Mouse (Mus musculus) CH12.LX (cell line): ENCODE data around the gene Tmem92. TPM values are rescaled to one million over a fixed set of nuclear protein-coding genes. Genes with fewer than 3 reads are reported as not detected.
A peak's percentile ranks its signal among the peaks of the same experiment; 100 is the strongest.

ENCODE experiments used
- DNase-seq: peaks from one replicate; pipeline ENCODE4 v3.0.0-alpha.2; 2013; ENCODE audit errors: extremely low read depth
- H3K27ac ChIP-seq: 2 replicates; pipeline ENCODE4 v1.5.1; 2012; ENCODE audit warnings: low read depth, mild to moderate bottlenecking, control low read depth, moderate library complexity; ENCODE audit not compliant: insufficient read depth
- H3K27me3 ChIP-seq: replicated peaks from 2 replicates; pipeline ENCODE3; 2012; ENCODE audit warnings: inconsistent platforms
- H3K36me3 ChIP-seq, 2 experiments: replicated peaks in 1 of 2; 2 replicates each; pipeline versions ENCODE3 to v1.6.1; 2012; ENCODE audit warnings: inconsistent platforms in 1 of 2, low read length in 1 of 2, mild to moderate bottlenecking in 1 of 2, mixed read lengths in 1 of 2, moderate library complexity in 1 of 2; ENCODE audit not compliant: control insufficient read depth in 1 of 2, insufficient read depth in 1 of 2
- H3K4me1 ChIP-seq, 2 experiments: 2 replicates each; pipeline ENCODE4 v1.6.1; 2012; ENCODE audit warnings: inconsistent platforms in 1 of 2, moderate library complexity in 1 of 2; ENCODE audit not compliant: insufficient read depth in 2 of 2, control insufficient read depth in 1 of 2
- H3K4me2 ChIP-seq: 2 replicates; pipeline ENCODE4 v1.6.1; 2012; ENCODE audit warnings: low read depth, mild to moderate bottlenecking, control low read depth; ENCODE audit not compliant: poor library complexity, insufficient read depth, severe bottlenecking
- H3K4me3 ChIP-seq, 3 experiments: fragments of 150-350 bp in 1 of 3; sonication (generic) in 1 of 3; replicated peaks in 1 of 3; 2 replicates each; pipeline versions ENCODE3 to v1.5.1; 2011 to 2012; ENCODE audit warnings: low read depth in 2 of 3, low read length in 2 of 3, mild to moderate bottlenecking in 2 of 3, moderate library complexity in 2 of 3, control low read depth in 1 of 3, improper control_type of control experiment in 1 of 3, inconsistent platforms in 1 of 3, mixed read lengths in 1 of 3; ENCODE audit not compliant: poor library complexity in 1 of 3
- H3K79me2 ChIP-seq: replicated peaks from 2 replicates; pipeline ENCODE4 v1.6.1; 2012; ENCODE audit warnings: mild to moderate bottlenecking, moderate library complexity; ENCODE audit not compliant: control insufficient read depth, poor library complexity, insufficient read depth, severe bottlenecking; ENCODE audit errors: extremely low read depth
- H3K9ac ChIP-seq: 2 replicates; pipeline ENCODE4 v1.6.1; 2012; ENCODE audit warnings: low read depth, mild to moderate bottlenecking, control low read depth, moderate library complexity; ENCODE audit not compliant: insufficient read depth
- H3K9me3 ChIP-seq: replicated peaks from 2 replicates; pipeline ENCODE3; 2012; ENCODE audit warnings: low read length, inconsistent platforms, mixed read lengths
- CHD1 ChIP-seq: IDR thresholded peaks from 2 replicates; pipeline ENCODE4 v1.6.1; 2012; ENCODE audit warnings: low read depth, low read length, improper control_type of control experiment, inconsistent platforms
- CTCF ChIP-seq, 2 experiments: IDR thresholded peaks in 1 of 2; conservative IDR thresholded peaks in 1 of 2; 2 replicates each; pipeline ENCODE4 v1.5.1; 2011 to 2012; ENCODE audit warnings: low read depth in 2 of 2, low read length in 2 of 2, improper control_type of control experiment in 1 of 2, inconsistent platforms in 1 of 2, mild to moderate bottlenecking in 1 of 2, moderate library complexity in 1 of 2
- E2F4 ChIP-seq: IDR thresholded peaks from 2 replicates; pipeline ENCODE4 v1.6.1; 2011; ENCODE audit warnings: low read depth, low read length, improper control_type of control experiment; ENCODE audit not compliant: insufficient replicate concordance
- ETS1 ChIP-seq: conservative IDR thresholded peaks from 2 replicates; pipeline ENCODE4 v1.6.1; 2012; ENCODE audit warnings: low read depth, mild to moderate bottlenecking, inconsistent platforms, low read length, improper control_type of control experiment, moderate library complexity
- GABPA ChIP-seq: IDR thresholded peaks from 2 replicates; pipeline ENCODE4 v1.6.1; 2012; ENCODE audit warnings: low read depth, low read length, improper control_type of control experiment, inconsistent platforms; ENCODE audit not compliant: insufficient replicate concordance
- KAT2A ChIP-seq: IDR thresholded peaks from 2 replicates; pipeline ENCODE4 v1.6.1; 2012; ENCODE audit warnings: low read length, improper control_type of control experiment, inconsistent platforms; ENCODE audit not compliant: insufficient replicate concordance
- MEF2A ChIP-seq: IDR thresholded peaks from 2 replicates; pipeline ENCODE4 v1.6.1; 2014; ENCODE audit warnings: low read depth, mild to moderate bottlenecking, inconsistent platforms, low read length, improper control_type of control experiment, borderline replicate concordance
- MXI1 ChIP-seq: IDR thresholded peaks from 2 replicates; pipeline ENCODE4 v1.6.1; 2011; ENCODE audit warnings: mild to moderate bottlenecking, low read depth, low read length, improper control_type of control experiment
- MYC ChIP-seq: IDR thresholded peaks from 2 replicates; pipeline ENCODE4 v1.6.1; 2011; ENCODE audit warnings: low read depth, mild to moderate bottlenecking, improper control_type of control experiment, low read length
- NELFE ChIP-seq: IDR thresholded peaks from 2 replicates; pipeline ENCODE4 v1.6.1; 2011; ENCODE audit warnings: low read depth, low read length, improper control_type of control experiment
- NRF1 ChIP-seq: IDR thresholded peaks from 2 replicates; pipeline ENCODE4 v1.6.1; 2014; ENCODE audit warnings: low read depth, mild to moderate bottlenecking, inconsistent platforms, low read length, improper control_type of control experiment, moderate library complexity
- PAX5 ChIP-seq: IDR thresholded peaks from 2 replicates; pipeline ENCODE4 v1.6.1; 2012; ENCODE audit warnings: low read length, inconsistent platforms, mixed read lengths
- POLR2A ChIP-seq: IDR thresholded peaks from 2 replicates; pipeline ENCODE4 v1.6.1; 2011; ENCODE audit warnings: low read depth, mild to moderate bottlenecking, improper control_type of control experiment, low read length
- RAD21 ChIP-seq: IDR thresholded peaks from 2 replicates; pipeline ENCODE4 v1.6.1; 2011; ENCODE audit warnings: low read depth, mild to moderate bottlenecking, low read length, improper control_type of control experiment, moderate library complexity
- RCOR1 ChIP-seq: conservative IDR thresholded peaks from 2 replicates; pipeline ENCODE4 v1.6.1; 2012; ENCODE audit warnings: low read depth, mild to moderate bottlenecking, inconsistent platforms, low read length, improper control_type of control experiment
- SMC3 ChIP-seq: IDR thresholded peaks from 2 replicates; pipeline ENCODE4 v1.6.1; 2011; ENCODE audit warnings: low read depth, low read length, improper control_type of control experiment
- TBP ChIP-seq: conservative IDR thresholded peaks from 2 replicates; pipeline ENCODE4 v1.6.1; 2011; ENCODE audit warnings: low read depth, low read length, improper control_type of control experiment
- USF2 ChIP-seq: conservative IDR thresholded peaks from 2 replicates; pipeline ENCODE4 v1.6.1; 2011; ENCODE audit warnings: low read depth, low read length, improper control_type of control experiment
- ZKSCAN1 ChIP-seq: IDR thresholded peaks from 2 replicates; pipeline ENCODE4 v1.6.1; 2012; ENCODE audit warnings: low read depth, inconsistent platforms, low read length, improper control_type of control experiment, borderline replicate concordance
- ZMIZ1 ChIP-seq: IDR thresholded peaks from 2 replicates; pipeline ENCODE4 v1.6.1; 2012; ENCODE audit warnings: low read depth, mild to moderate bottlenecking, inconsistent platforms, low read length, improper control_type of control experiment
- dilution Hi-C: fragments of 300-500 bp; cut with MboI; formaldehyde crosslinking; loops from 2 replicates; pipeline ENCODE4 v1.14.3; 2020; ENCODE audit warnings: low sequenced_read_pairs; ENCODE audit not compliant: extremely low pct_unique_long_range_greater_than_20kb, extremely low pct_ligation_motif_present
- in situ Hi-C: fragments of 300-500 bp; cut with MboI; formaldehyde crosslinking; loops from 3 replicates; pipeline ENCODE4 v1.14.3; 2019; ENCODE audit warnings: low sequenced_read_pairs, low pct_ligation_motif_present, low pct_unique_long_range_greater_than_20kb, mixed read lengths
- polyA plus RNA-seq: library from polyadenylated mRNA; unstranded; fragments of >175 nt; gene quantifications from 2 replicates; pipeline ENCODE4 v1.2.1, GENCODE M21; 2012; ENCODE audit warnings: low read depth; ENCODE audit not compliant: insufficient read length
- total RNA-seq, 2 experiments: library from RNA; depleted of rRNA; stranded (reverse); fragments of 300-350 nt in 1 of 2; fragments of >200 nt in 1 of 2; gene quantifications; 2 replicates each; pipeline ENCODE4 v1.2.3; 2012 to 2014

Gene Tmem92
- total and polyA plus RNA-seq, 3 experiments = not detected

GRCm38 (mm10) chr11:94729565-94729964, 52.9 kb downstream of the Tmem92 start:
- Histone ChIP-seq H3K4me1 (peaks cover 0 to 5% of the 10 kb centered on the region in 2 experiments; a peak in 1 of 4 replicates), H3K9me3 (no peaks in the 10 kb centered on the region), H3K79me2 (no peaks in the 10 kb centered on the region), H3K27ac (no peak overlapping the region), H3K36me3 (no peaks in the 10 kb centered on the region), H3K27me3 (peaks cover 61% of the 10 kb centered on the region), H3K9ac (no peak overlapping the region), H3K4me2 (no peak overlapping the region), H3K4me3 (no peak overlapping the region)
- in situ Hi-C loops = no loop called here
- dilution Hi-C loops = no loop called here
- TF ChIP-seq POLR2A = no peak
- TF ChIP-seq MXI1 = no peak
- no peak for TF ChIP-seq NRF1
- no peak for TF ChIP-seq PAX5
- TF ChIP-seq NELFE = no peak
- TF ChIP-seq RAD21 = peak; percentile 32
- TF ChIP-seq ZMIZ1 = no peak
- TF ChIP-seq SMC3 = peak; percentile 8; the same call in 1 of the 2 replicates
- peak; percentile 48 to 70 for TF ChIP-seq CTCF (conservative IDR thresholded peaks at IDR 0.05 in 1 of 2, IDR thresholded peaks at IDR 0.05 in 1 of 2; ENCODE audit: low read depth in 2 of 2, low read length in 2 of 2)
- no peak for TF ChIP-seq CHD1
- TF ChIP-seq ZKSCAN1 = no peak
- no peak for TF ChIP-seq RCOR1
- peak; percentile 56 for DNase-seq

DNA sequence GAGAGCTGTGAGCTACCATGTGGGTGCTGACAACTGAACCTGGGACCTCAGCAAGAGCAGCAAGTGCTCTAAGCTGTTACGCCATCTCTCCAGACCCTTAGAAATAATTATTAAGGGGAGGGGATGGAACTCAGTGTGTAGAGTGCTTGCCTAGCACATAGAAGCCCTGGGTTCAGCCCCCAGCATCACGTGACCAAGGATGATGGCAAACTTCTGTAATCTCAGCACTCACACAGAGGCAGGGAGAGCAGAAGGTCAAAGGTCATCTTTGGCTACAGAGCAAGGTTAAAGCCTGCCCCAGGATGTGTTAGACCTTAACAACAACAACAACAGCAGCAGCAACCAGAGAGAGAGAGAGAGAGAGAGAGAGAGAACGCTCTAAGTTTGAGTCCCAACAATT, 54.0 kb downstream of the Tmem92 start:
- dilution Hi-C loops = no loop called here
- TF ChIP-seq GABPA = no peak
- no peak for TF ChIP-seq SMC3
- no peak for TF ChIP-seq MYC
- no peak for TF ChIP-seq ZMIZ1
- no peak overlapping the region for H3K4me2 ChIP-seq
- no peaks in the 10 kb centered on the region for H3K79me2 ChIP-seq
- no peak overlapping the region for H3K27ac ChIP-seq
- H3K9ac ChIP-seq = no peak overlapping the region
- DNase-seq = no peak
- no peaks in the 10 kb centered on the region for H3K36me3 ChIP-seq
- H3K9me3 ChIP-seq = no peaks in the 10 kb centered on the region
- in situ Hi-C loops = no loop called here
- H3K4me1 ChIP-seq = peaks cover 0 to 5% of the 10 kb centered on the region in 2 experiments; a peak in 1 of 4 replicates
- peaks cover 59% of the 10 kb centered on the region for H3K27me3 ChIP-seq
- no peak overlapping the region for H3K4me3 ChIP-seq

- dilution Hi-C loops (no loop called here), in situ Hi-C loops (no loop called here)
- TF ChIP-seq MEF2A (no peak), TBP (no peak), E2F4 (no peak), SMC3 (no peak), POLR2A (no peak), ZMIZ1 (no peak), CHD1 (no peak), USF2 (no peak), KAT2A (no peak), ETS1 (no peak)
- Histone ChIP-seq H3K9ac (no peak overlapping the region), H3K27ac (no peak overlapping the region), H3K4me1 (no peaks in the 10 kb centered on the region), H3K27me3 (peaks cover 58% of the 10 kb centered on the region), H3K9me3 (no peaks in the 10 kb centered on the region), H3K4me2 (no peak overlapping the region), H3K36me3 (no peaks in the 10 kb centered on the region), H3K79me2 (no peaks in the 10 kb centered on the region), H3K4me3 (no peak overlapping the region)
- no peak for DNase-seq
Observed at GRCm38 (mm10) chr11:94727306-94727705, 55.2 kb downstream of the Tmem92 start.
